Comparison of ENCODE assay signal across 9 mouse cellular contexts in genomic region chr17:86464689-86465363, GRCm38 (mm10). TPM values are rescaled to one million over a fixed set of nuclear protein-coding genes. Genes with fewer than 3 reads are reported as not detected.
DNase-seq lines count a peak whose midpoint lies in the region; ATAC-seq and TF ChIP-seq lines count a peak whose summit lies in the region.
"Had no signal": no experiment of that assay in that cellular context is flagged by ENCODE, and none has a peak within 500 bp of the region (broad histone marks: within the 10 kb centered on the region; RNA-seq: fewer than 3 reads in every experiment).

No protein-coding gene starts in this region.

- peak; percentile 1 for DNase-seq in urinary bladder, adult 2 months (ENCODE audit: low spot score)
- no peak for DNase-seq in urinary bladder, postnatal 4 days (ENCODE audit: low spot score in 2 of 2)
- DNase-seq in hindbrain, embryonic 10.5 days (ENCODE audit: low spot score) = no peak
- peak; percentile 73 to 76 for DNase-seq in layer of hippocampus, postnatal 10 days (ENCODE audit: low spot score in 2 of 2)
- no peak for DNase-seq in heart, adult 2 months
- no peak for DNase-seq in spleen, postnatal 4 days (ENCODE audit: low spot score in 2 of 2)
- no peak for DNase-seq in gastrocnemius, adult 2 months

- 48% methylated on average over 16 of the region's 16 CpGs for WGBS in hindbrain, embryonic 10.5 days
- WGBS in heart, adult 2 months = 87% methylated on average over 16 of the region's 16 CpGs

- no peak for ATAC-seq in megakaryocyte progenitor cell, adult 5-6 weeks (replicated peaks; ENCODE audit: poor library complexity)

- no peaks in the 10 kb centered on the region; the same call in 1 of the 2 replicates for H3K79me2 ChIP-seq in heart, adult 2 months (replicated peaks; ENCODE audit: control insufficient read depth, insufficient read depth, low read length)

- TF ChIP-seq CTCF in heart, adult 2 months (IDR thresholded peaks at IDR 0.05) = no peak
- no peak for TF ChIP-seq CTCF in gastrocnemius, adult 2 months (IDR thresholded peaks at IDR 0.05)

- intact Hi-C loops in heart, adult 2 months (cut with DNase I) = loop anchor here (5.0 kb wide), 1 partner anchor 303 kb away; no protein-coding TSS in a partner anchor
- intact Hi-C loops in gastrocnemius, adult 2 months (cut with DNase I) = no loop called here

- 0 out of 2 replicates have a peak overlapping the region, but pooled peaks have one; percentile 36 for H3K27ac ChIP-seq in hindbrain, embryonic 10.5 days
- no peak overlapping the region for H3K27ac ChIP-seq in heart, adult 2 months
- H3K27ac ChIP-seq in gastrocnemius, adult 2 months = no peak overlapping the region
- H3K27ac ChIP-seq: limb, embryonic 12.5 days had no signal

- TF ChIP-seq EP300 in heart, adult 2 months (IDR thresholded peaks at IDR 0.05; ENCODE audit: insufficient read depth, low read depth, low read length) = no peak

- H3K4me3 ChIP-seq in hindbrain, embryonic 10.5 days = no peak overlapping the region
- no peak overlapping the region for H3K4me3 ChIP-seq in heart, adult 2 months
- no peak overlapping the region for H3K4me3 ChIP-seq in gastrocnemius, adult 2 months
- H3K4me3 ChIP-seq: limb, embryonic 12.5 days had no signal

- H3K4me1 ChIP-seq in hindbrain, embryonic 10.5 days (replicated peaks) = peaks cover 55% of the 10 kb centered on the region
- H3K4me1 ChIP-seq in heart, adult 2 months (ENCODE audit: control insufficient read depth, insufficient read depth, low read length) = peaks cover 4% of the 10 kb centered on the region

- peaks cover 12% of the 10 kb centered on the region; the same call in 1 of the 2 replicates for H3K27me3 ChIP-seq in hindbrain, embryonic 10.5 days (ENCODE audit: insufficient read depth, poor library complexity, severe bottlenecking)
- no peaks in the 10 kb centered on the region for H3K27me3 ChIP-seq in heart, adult 2 months (ENCODE audit: control insufficient read depth, insufficient read depth, low read length)
- H3K27me3 ChIP-seq: limb, embryonic 12.5 days had no signal

- TF ChIP-seq POLR2A in heart, adult 2 months (IDR thresholded peaks at IDR 0.05; ENCODE audit: insufficient read depth, low read depth, low read length) = no peak

- no peaks in the 10 kb centered on the region for H3K9me3 ChIP-seq in hindbrain, embryonic 10.5 days
- H3K9me3 ChIP-seq: limb, embryonic 12.5 days had no signal

- no peaks in the 10 kb centered on the region for H3K36me3 ChIP-seq in hindbrain, embryonic 10.5 days
- no peaks in the 10 kb centered on the region for H3K36me3 ChIP-seq in heart, adult 2 months (ENCODE audit: control insufficient read depth, insufficient read depth, low read length)
- H3K36me3 ChIP-seq: limb, embryonic 12.5 days had no signal

- H3K9ac ChIP-seq in heart, adult 2 months (ENCODE audit: low read depth, low read length) = no peak overlapping the region
- H3K9ac ChIP-seq: limb, embryonic 12.5 days had no signal

RNA-seq across cellular contexts. Expression of gene Gm10309, which starts 40.2 kb away (rescaled TPM):
- polyA plus RNA-seq in urinary bladder, adult 2 months (2012; rRNA removed) = 0.14 and 0.24 TPM in 2 replicates
- polyA plus RNA-seq in hindbrain, embryonic 10.5 days (2016; fragmentation: Nextera tagmentation; extraction: Ambion mirVana) = 0.14 and 0.36 TPM in 2 replicates
- total RNA-seq in layer of hippocampus, postnatal 10 days (2021) = not detected
- total RNA-seq in heart, adult 2 months (2021) = not detected
- 0.08 TPM in 1 of 2 replicates, not detected in the other for polyA plus RNA-seq in heart, adult 2 months (2012; rRNA removed)
- total RNA-seq in gastrocnemius, adult 2 months (2021) = under 1 TPM; 0.13 to 0.22 TPM
- total RNA-seq in megakaryocyte progenitor cell, adult 5-6 weeks (2015) = not detected in 2 replicates
- not detected in 2 replicates for total RNA-seq in megakaryocyte progenitor cell, adult 5-6 weeks (2017)

Comparison
In these comparisons a context has a peak if more than half of its experiments do, and no peak if none do; other contexts are left out.
1. DNase-seq: peak in urinary bladder, adult 2 months (single experiment) and layer of hippocampus, postnatal 10 days (2 of 2); none in urinary bladder, postnatal 4 days (0 of 2), hindbrain, embryonic 10.5 days (single experiment), heart, adult 2 months (0 of 2), spleen, postnatal 4 days (0 of 2) and gastrocnemius, adult 2 months (single experiment).